Mouse (Mus musculus): ENCODE measurements around the gene Foxl1.

The Foxl1 gene

DNA sequence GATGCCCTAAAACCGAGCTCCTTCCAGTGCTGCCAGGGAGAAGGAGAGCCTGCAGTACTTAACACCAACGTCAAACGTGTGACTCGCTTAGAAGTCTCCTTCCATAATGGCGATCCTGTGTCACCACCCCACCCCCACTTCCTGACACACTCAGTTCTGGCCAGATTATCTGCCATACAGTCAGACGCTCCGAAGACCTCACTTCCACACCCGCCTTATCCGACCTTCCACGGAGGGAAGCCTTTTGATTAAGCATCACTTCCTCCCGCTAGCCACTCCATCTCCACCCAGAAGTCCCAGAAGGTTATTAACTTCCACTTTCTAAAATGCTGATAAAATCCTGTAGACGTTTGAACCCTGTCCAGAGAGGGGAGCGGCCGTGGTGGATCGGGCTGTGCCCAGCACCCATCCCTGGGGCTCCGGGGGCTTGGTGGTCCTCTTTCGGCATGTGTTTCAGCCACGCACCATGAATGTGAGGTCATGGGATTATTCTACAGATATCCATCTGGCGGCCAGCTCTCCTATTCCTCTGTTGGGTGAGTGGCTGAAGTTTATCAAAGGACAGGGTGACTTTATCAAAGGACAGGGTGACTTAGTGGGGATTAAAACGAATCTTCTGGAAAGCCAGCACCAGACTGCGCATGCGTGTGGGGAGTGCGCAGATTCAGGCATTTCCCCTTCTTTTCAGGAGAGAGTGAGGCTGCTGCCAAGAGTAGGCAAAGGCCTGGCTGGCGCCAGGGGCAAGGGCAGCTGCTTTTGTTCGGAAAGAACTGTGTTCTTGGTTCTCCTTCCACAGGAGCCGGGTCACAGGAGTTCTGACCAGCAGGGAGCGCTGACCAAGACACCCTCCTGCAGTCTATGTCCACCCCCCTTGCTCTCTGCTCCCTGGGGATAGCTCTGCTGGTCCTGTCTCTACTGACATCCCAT, 43.1 kb downstream of the Foxl1 start:
- peak; percentile 50 for DNase-seq

DNA sequence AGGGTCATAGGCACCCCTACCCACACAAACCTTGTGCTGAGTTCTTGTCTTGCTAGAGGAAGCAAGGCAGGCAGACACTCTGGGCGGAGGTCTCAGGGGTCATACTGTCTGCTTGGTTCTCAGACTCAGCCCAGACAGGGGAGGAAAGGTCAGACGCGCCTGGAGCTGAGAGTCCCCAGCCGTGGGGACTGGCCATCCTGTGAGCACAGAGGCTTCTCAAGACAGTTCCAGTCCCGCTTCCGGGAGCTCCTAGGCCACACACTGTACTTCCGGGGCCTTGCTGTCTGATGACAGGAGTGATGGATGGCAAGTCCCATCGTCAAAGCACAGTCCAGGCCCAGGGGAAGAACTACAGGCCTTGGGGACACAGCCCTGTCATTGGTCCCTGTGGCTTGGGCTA, 44.8 kb downstream of the Foxl1 start:
- DNase-seq: no peak

DNA sequence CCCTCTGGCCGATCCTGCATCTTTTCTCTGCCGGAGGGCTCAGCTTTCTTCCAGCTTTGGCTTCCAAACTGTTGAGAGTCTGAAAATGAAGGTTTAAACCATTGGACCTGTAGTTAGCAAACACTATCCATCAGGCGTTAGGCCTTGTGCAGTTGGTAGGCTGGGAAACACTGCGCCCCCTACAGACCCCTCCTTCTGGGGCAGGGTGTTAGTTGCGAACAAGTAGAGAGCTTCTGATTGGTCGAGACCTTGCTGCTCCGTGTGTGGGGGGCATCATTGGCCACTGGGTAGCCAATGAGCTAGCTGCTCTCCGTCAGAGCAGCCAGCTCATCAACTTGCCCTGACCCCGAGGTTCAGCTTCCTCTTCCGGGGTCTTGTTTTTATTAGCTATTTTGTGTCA, 46.4 kb downstream of the Foxl1 start:
- DNase-seq: peak; percentile 45

DNA sequence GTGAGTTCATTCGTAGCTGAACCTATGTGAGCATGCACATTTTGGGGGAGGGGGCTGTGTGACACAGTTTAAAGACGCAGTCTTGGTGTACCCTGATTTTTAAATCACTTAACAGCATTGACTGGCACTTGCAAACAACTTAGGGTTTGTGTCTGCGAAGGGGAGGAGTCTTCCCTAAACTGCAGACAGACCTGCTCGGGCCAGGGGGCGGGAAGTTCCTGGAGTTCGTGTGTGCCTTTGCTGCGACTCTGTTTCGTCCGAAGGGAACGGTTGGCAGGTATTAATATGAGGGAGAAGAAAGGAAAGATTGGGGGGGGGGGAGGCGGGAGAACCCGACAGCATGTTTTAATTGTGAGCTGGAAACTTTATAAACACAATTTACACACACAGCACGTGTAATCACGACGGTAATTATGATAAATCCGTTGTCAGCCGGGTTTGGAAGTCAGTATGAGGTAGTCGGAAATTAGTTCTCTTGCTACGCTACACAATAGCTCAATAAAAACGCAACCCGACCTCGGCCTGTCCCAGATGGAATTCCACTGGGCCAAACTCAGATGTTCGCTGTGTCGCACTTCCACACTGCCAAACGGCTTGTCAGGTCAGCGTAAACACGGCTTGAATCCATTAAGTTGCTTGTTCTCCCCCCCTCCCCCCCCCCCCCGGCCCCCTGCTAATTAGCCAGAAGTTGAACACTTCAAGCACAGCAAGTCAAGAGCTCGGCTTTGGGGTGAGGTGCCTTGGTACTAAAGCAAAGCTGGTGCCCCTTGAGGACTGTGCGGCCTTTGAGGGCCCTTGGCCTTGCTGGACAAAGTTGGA, 47.2 kb downstream of the Foxl1 start:
- DNase-seq: no peak

DNA sequence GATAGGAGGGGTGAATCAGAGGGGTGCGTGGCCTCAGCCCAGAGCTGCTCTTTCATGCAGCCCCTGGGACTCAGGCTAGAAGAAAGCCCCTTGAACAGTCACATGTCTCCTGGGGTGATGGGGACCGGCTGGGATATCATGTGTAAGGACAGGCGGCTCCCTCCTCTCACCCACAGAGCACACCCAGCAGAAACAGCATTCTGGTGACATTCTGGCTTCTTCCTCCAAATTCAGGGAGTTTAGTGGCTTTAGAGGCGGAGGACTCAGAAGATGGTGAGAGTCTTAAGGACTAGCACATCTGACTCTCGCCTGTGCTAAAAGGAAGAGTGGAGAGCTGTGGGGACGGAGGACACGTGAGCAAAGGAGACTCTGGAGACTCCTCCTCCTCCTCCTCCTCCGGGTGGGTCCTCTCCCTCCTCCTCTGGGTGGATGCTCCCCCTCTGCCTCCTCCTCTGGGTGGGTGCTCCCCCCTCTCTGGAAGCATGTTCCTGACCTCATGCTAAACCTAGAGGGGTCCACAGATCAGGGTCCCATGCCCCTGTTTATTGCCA, 47.9 kb downstream of the Foxl1 start:
- DNase-seq: no peak

DNA sequence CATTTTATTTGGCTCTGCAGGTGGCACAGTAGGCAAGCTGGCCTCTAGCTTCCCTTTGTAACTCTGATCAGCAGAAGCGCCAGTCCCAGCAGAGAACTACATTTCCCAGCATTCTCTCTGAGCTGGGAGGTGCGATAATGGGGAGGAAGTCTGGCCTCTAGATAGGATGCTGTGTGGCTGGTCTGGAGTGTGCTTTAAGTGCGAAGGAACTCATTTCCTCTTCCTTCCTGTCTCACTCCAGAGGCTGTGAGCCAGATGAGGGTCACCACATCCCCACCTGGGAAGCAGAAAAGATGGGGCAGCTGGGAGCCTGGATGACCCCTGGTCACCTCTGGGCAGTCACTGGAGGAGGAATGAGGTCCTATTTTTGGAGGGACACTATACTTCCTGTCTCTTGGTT, 48.6 kb downstream of the Foxl1 start:
- no peak for DNase-seq

All from kidney, adult 18-20 months (tissue).